Mouse (Mus musculus): ENCODE results near the gene Vps52.

DNA sequence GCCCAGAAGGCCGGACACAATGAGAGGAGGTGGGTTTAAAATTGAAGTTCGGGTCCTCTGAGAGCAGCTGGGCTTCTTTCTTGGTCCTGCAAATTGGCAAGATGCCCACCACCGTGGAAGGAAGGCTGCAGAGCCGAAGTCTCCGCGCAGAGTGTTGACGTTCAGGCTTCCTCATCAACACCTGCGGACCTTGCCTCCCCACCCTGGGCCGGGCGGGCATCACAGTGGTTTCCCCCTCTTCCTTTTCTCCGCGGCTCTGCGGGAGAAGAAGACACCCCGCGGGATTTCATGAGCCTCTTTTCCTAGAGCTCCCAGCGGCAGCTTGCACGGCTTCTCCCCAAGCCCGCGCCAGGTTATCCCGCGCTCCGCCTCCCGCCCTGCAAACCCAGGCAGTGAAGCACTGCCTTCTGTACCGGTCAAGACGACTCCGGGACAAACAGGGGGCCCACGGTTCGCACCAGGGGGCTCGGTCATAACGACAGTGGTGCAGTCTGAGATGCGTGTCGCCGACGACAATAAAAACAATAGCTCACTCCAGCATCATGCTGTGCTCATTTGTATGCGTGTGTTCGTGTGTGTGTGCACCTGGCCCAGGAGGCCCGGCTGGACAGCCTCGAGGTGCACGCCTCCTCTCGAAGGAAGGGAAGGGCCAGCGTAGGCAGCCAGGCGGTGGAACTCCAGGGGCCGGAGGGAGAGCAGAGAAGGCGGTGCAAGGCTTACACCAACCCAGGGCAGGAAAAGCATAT lies 47.1 kb upstream of the Vps52 start:
- TF ChIP-seq POLR2A (IDR thresholded peaks at IDR 0.05; ENCODE audit: extremely low read depth, insufficient read depth, low read length) (no peak), CTCF (IDR thresholded peaks at IDR 0.05; ENCODE audit: low read depth, low read length) (no peak)

Data from liver, adult 2 months (tissue).